Mouse (Mus musculus) stomach, embryonic 14.5 days (tissue): ENCODE data around the gene 4933427D14Rik. TPM values are rescaled to one million over a fixed set of nuclear protein-coding genes. Genes with fewer than 3 reads are reported as not detected.

Experiments used
- ATAC-seq: fragments of 200-750 bp; cut with Nextera tagmentation; 2 replicates; pipeline ENCODE4 v1.8.0; 2017; ENCODE audit warnings: low read depth, moderate TSS enrichment; ENCODE audit not compliant: insufficient number of reproducible peaks, insufficient read depth, low FRiP score
- H3K27ac ChIP-seq: fragments of 300-500 bp; sonication (generic); 2 replicates; pipeline ENCODE4 v1.5.1; 2014; ENCODE audit warnings: mild to moderate bottlenecking, low read length, moderate library complexity, mixed read lengths
- H3K27me3 ChIP-seq: fragments of 300-500 bp; sonication (generic); 2 replicates; pipeline ENCODE4 v1.6.1; 2014; ENCODE audit warnings: low read length, control low read depth, mixed read lengths; ENCODE audit not compliant: control insufficient read depth, insufficient read depth
- H3K36me3 ChIP-seq: fragments of 300-500 bp; sonication (generic); 2 replicates; pipeline ENCODE4 v1.6.1; 2014; ENCODE audit warnings: mild to moderate bottlenecking, control low read depth, low read length, moderate library complexity, mixed read lengths; ENCODE audit not compliant: control insufficient read depth, insufficient read depth
- H3K4me1 ChIP-seq: fragments of 300-500 bp; sonication (generic); 2 replicates; pipeline ENCODE4 v1.6.1; 2014; ENCODE audit warnings: low read length, control low read depth, mixed read lengths; ENCODE audit not compliant: control insufficient read depth, insufficient read depth
- H3K4me2 ChIP-seq: fragments of 300-500 bp; sonication (generic); replicated peaks from 2 replicates; pipeline ENCODE4 v1.6.1; 2014; ENCODE audit warnings: low read depth, low read length, control low read depth
- H3K4me3 ChIP-seq: fragments of 300-500 bp; sonication (generic); 2 replicates; pipeline ENCODE4 v1.5.1; 2014; ENCODE audit warnings: low read depth, low read length, control low read depth
- H3K9ac ChIP-seq: fragments of 300-500 bp; sonication (generic); replicated peaks from 2 replicates; pipeline ENCODE4 v1.6.1; 2014; ENCODE audit warnings: low read depth, mild to moderate bottlenecking, control low read depth, low read length, moderate library complexity, mixed read lengths
- H3K9me3 ChIP-seq: fragments of 300-500 bp; sonication (generic); 2 replicates; pipeline ENCODE4 v1.6.1; 2016; ENCODE audit warnings: low read depth, low read length, control low read depth; ENCODE audit not compliant: control insufficient read depth
- WGBS: fragments of 180-500 bp; shearing (Covaris S2); extraction: QIAGEN DNeasy Blood & Tissue Kit; methylation state at CpG from one replicate; pipeline ENCODE4 v1.1.7; 2014; 5-methylcytosine and 5-hydroxymethylcytosine counted together
- polyA plus RNA-seq: library from polyadenylated mRNA; unstranded; fragments of >200 nt; fragmentation: Nextera tagmentation; extraction: Ambion mirVana; gene quantifications from 2 replicates; pipeline ENCODE4 v1.2.1, GENCODE M21; 2014

The 4933427D14Rik gene
- polyA plus RNA-seq, 1 experiment from 2014 or later: 13.5 TPM

DNA sequence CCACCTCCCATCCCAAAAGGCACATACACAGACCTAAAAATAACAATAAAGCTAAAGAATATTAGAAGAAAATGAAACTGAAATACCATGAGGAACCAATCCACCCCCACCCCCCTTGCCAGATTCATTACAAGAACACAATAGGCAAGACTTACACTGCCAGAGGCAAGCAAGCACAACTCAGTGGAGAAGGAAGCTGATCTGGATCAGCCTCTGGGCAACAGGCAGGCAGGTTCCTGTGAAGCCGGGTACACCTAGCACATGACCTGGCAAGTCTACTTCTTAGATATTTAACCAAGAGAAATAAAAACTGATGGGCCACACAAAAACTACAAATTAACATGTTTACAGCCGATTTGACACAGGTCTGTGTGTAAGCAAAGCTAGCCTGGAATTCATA lies 44.1 kb downstream of the 4933427D14Rik start:
- WGBS: 92% methylated on average over 2 of the region's 2 CpGs
- Histone ChIP-seq H3K27me3 (no peaks in the 10 kb centered on the region), H3K4me2 (no peak overlapping the region), H3K4me3 (no peak overlapping the region), H3K9ac (no peak overlapping the region), H3K36me3 (peaks cover 26% of the 10 kb centered on the region), H3K9me3 (no peaks in the 10 kb centered on the region), H3K4me1 (no peaks in the 10 kb centered on the region), H3K27ac (no peak overlapping the region)
- ATAC-seq: no peak

DNA sequence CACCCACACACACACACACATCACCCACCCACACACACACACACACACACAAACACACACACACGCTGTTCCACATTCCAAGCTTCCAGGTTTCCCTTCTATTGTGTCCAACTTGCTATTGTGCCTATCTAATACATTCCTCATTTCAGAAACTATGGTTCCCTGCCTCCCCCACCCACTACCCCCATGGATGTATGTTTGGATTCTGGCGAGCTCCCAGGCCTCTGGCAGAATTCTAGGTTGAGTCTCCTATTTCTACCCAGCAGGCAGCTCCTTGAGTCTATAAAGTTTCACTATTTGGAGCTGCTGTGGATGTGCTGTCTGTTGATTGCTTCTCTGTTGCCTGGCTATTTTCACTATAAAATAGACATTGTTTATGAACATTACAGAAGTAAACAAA lies 50.6 kb downstream of the 4933427D14Rik start:
- 54% methylated on average over 2 of the region's 2 CpGs for WGBS
- H3K27ac ChIP-seq: peak overlapping the region; percentile 44; the same call in 1 of the 2 replicates

DNA sequence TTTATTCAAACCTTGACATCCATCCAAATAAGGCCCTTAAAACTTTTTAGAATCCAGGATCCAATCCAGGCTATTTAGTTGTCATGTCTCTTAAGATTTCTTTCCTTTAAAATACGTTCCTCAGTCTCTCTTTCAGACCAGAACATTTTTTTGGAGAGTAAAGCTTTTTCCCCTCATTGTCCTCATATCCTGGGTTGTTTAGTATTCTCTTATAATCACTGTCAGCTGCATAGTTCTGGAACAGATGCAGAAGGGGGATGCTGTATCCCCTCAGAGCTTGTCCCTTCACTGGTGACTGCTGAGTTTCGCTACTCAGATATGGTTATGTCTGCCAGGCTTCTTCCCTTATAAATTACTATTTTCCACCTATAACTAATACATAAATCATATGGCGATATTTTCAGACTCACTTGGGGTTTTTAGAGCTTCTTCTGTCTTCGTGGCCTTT lies 51.3 kb downstream of the 4933427D14Rik start:
- 54% methylated on average over 4 of the region's 4 CpGs for WGBS
- Histone ChIP-seq H3K27me3 (no peaks in the 10 kb centered on the region), H3K4me1 (peaks cover 10% of the 10 kb centered on the region; the same call in 1 of the 2 replicates), H3K36me3 (peaks cover 19% of the 10 kb centered on the region), H3K4me2 (no peak overlapping the region), H3K9me3 (no peaks in the 10 kb centered on the region), H3K9ac (no peak overlapping the region), H3K4me3 (no peak overlapping the region), H3K27ac (peak overlapping the region; percentile 44; the same call in 1 of the 2 replicates)
- ATAC-seq: no peak

More for the DNA sequence above, 50.6 kb downstream of the 4933427D14Rik start:
- Histone ChIP-seq H3K4me2 (no peak overlapping the region), H3K4me3 (no peak overlapping the region), H3K9ac (no peak overlapping the region), H3K4me1 (peaks cover 10% of the 10 kb centered on the region; the same call in 1 of the 2 replicates), H3K27me3 (no peaks in the 10 kb centered on the region), H3K9me3 (no peaks in the 10 kb centered on the region), H3K36me3 (peaks cover 19% of the 10 kb centered on the region)
- no peak for ATAC-seq

DNA sequence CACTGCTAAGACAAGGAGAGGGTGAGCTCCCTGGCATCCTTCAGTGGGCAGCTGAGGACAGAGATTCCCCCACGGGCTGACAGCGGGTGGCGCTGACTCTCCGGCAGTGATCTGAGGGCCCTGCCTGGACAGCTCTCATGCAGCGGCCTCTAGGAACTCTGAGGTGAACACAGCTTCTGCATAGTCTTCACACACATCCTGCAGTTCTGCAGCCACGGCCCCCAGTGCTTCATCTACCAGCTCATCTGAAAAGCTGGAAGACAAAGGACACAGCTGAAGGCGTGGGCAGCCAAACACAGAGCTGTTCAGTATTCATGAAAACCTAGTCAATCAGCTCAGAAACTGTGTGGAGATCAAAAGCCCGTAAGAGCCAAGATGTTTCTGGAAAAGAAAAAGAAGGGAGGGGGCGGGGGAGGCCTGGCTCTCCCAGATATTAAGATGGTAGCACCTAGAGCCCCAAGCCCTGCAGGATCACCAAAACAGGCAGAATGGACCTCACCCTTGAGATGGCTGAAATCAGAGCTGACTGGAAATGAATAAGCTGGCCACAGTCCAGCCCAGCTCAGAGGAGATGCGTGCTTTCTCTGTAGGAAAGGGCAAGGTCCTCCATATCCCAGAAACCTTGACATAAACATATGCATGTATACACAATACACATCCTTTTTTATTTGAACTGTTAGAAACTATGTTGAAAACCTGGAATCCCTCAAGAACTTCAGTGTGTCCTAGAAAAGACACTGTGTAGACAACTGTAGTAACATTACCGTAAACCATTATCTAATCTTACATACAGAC lies 51.9 kb downstream of the 4933427D14Rik start:
- peak overlapping the region; percentile 70 for H3K27ac ChIP-seq
- peaks cover 10% of the 10 kb centered on the region; the same call in 1 of the 2 replicates for H3K4me1 ChIP-seq
- ATAC-seq: peak; percentile 44; the same call in 1 of the 2 replicates
- H3K9ac ChIP-seq: no peak overlapping the region
- H3K9me3 ChIP-seq: no peaks in the 10 kb centered on the region
- H3K27me3 ChIP-seq: no peaks in the 10 kb centered on the region
- H3K4me3 ChIP-seq: no peak overlapping the region
- WGBS: 66% methylated on average over 11 of the region's 11 CpGs
- H3K36me3 ChIP-seq: peaks cover 19% of the 10 kb centered on the region
- no peak overlapping the region for H3K4me2 ChIP-seq

DNA sequence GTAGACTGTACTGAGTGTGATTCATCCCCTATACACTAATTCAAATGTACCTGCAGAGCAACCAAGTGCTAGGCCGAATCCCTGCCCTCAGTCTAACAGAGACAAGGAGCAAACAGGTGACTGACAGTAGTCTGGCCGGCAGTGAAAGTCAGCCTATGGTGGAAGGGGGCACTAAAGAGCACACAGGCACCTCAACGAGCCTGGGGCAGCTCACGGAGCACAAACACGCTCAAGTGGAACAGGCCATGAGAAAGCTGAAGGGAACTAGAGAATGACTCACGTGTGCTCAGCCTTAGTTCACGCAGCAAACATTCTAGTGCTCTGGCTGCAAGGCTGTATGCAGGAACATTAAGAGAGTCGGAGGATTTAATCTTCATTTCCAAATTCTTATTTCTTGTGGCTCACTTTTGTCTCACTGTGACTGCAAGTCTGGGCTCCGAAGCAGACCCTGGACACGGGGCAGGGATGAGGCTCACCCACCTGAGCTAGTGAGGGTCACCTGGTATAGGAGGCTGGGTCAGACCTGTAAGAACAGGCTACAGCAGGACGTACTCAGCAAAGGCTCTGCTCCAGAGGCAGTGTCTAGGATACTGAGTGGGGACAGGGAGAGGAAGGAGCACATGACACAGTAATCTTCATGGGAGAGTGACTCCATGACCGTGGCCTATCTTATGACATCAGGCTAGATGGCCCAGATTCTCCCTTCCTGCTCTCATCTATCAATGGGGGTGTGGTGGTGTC lies 54.0 kb downstream of the 4933427D14Rik start:
- ATAC-seq: no peak
- no peak overlapping the region for H3K27ac ChIP-seq

DNA sequence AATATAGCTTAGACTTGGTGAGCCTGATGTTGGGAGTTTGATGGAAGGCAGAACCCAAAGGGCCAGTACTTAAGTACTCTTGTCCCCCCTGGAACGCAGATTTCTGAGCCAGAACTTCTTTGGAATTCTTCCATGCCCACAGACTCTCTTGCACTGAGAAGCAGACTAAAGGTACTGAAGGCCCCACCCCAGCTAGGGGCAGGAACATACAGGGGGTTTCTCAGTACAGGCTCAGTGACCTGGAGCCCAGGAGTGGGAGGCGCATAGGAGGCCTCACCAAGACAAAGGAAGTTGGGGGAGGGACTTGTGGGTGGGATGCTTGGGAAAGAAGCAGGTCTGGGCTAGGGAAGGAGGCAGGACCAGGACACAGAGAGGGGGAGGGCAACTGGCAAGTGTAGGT lies 56.1 kb downstream of the 4933427D14Rik start:
- 49% methylated on average over 2 of the region's 2 CpGs for WGBS
- peaks cover 6% of the 10 kb centered on the region; the same call in 1 of the 2 replicates for H3K36me3 ChIP-seq
- H3K4me2 ChIP-seq: no peak overlapping the region
- no peak overlapping the region for H3K9ac ChIP-seq
- no peaks in the 10 kb centered on the region for H3K9me3 ChIP-seq
- H3K27me3 ChIP-seq: no peaks in the 10 kb centered on the region
- H3K4me3 ChIP-seq: no peak overlapping the region
- no peak overlapping the region for H3K27ac ChIP-seq
- H3K4me1 ChIP-seq: peaks cover 7% of the 10 kb centered on the region; the same call in 1 of the 2 replicates
- ATAC-seq: peak; percentile 20; the same call in 1 of the 2 replicates

More for the DNA sequence above, 54.0 kb downstream of the 4933427D14Rik start:
- no peaks in the 10 kb centered on the region for H3K27me3 ChIP-seq
- H3K4me3 ChIP-seq: no peak overlapping the region
- H3K36me3 ChIP-seq: peaks cover 9% of the 10 kb centered on the region
- no peak overlapping the region for H3K9ac ChIP-seq
- peaks cover 10% of the 10 kb centered on the region; the same call in 1 of the 2 replicates for H3K4me1 ChIP-seq
- no peak overlapping the region for H3K4me2 ChIP-seq
- no peaks in the 10 kb centered on the region for H3K9me3 ChIP-seq
- 84% methylated on average over 12 of the region's 12 CpGs for WGBS

DNA sequence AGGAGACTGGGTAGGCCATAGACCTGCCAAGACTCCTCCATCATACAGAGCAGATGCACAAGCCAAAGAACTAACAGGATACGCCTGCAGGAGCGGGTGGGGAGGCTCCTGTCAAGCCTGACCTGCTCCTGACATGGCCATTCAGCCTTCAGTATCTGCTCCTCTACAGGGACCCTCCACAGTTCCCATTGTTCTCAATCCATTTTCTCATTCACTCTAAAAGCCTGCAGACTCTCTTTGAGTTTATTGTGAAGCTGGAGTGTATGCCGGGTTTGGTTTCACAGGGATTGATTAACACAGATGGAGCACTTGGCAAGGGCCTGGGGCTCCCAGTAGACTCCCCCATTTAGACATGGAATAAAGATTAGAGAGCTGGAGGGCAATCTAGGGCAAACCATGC lies 59.3 kb downstream of the 4933427D14Rik start:
- WGBS: 50% methylated on average over 3 of the region's 3 CpGs
- no peak for ATAC-seq
- Histone ChIP-seq H3K9me3 (no peaks in the 10 kb centered on the region), H3K4me3 (no peak overlapping the region), H3K27ac (no peak overlapping the region), H3K36me3 (no peaks in the 10 kb centered on the region), H3K4me2 (no peak overlapping the region), H3K4me1 (no peaks in the 10 kb centered on the region), H3K27me3 (no peaks in the 10 kb centered on the region), H3K9ac (no peak overlapping the region)

DNA sequence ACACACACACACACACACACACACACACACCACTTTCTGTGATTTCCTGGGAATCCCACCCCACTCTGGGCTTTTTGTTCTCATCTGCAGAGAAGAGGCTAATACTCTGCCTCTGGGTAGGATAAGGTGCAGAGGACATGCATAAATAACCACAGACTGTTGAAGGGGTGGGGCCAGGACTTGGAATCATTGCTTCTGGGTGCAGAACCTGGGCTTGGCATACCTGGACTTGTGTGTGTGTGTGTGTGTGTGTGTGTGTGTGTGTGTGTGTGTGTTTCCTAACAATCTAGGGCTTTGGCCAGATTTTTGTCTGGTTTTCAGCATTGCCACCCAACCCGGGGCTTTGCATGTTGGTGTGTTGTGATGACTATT lies 61.4 kb downstream of the 4933427D14Rik start:
- Histone ChIP-seq H3K4me1 (no peaks in the 10 kb centered on the region), H3K9me3 (no peaks in the 10 kb centered on the region), H3K9ac (no peak overlapping the region), H3K27ac (no peak overlapping the region), H3K27me3 (no peaks in the 10 kb centered on the region), H3K36me3 (no peaks in the 10 kb centered on the region), H3K4me2 (no peak overlapping the region), H3K4me3 (no peak overlapping the region)
- WGBS: 96% methylated on average over 1 of the region's 1 CpGs
- no peak for ATAC-seq
